Mouse (Mus musculus) hindbrain, postnatal 0 days (tissue): ENCODE data around the gene Ttc39b. TPM values are rescaled to one million over a fixed set of nuclear protein-coding genes. Genes with fewer than 3 reads are reported as not detected.

Experiments used
- ATAC-seq: fragments of 200-750 bp; cut with Nextera tagmentation; 2 replicates; pipeline ENCODE4 v1.8.0; 2017; ENCODE audit warnings: mild to moderate bottlenecking, moderate TSS enrichment, moderate library complexity
- DNase-seq: peaks from one replicate; pipeline ENCODE4 v3.0.0-alpha.2; 2015; ENCODE audit warnings: low spot score
- H3K27ac ChIP-seq: fragments of 300-500 bp; sonication (generic); 2 replicates; pipeline ENCODE4 v1.5.1; 2014; ENCODE audit warnings: mild to moderate bottlenecking
- H3K27me3 ChIP-seq: fragments of 300-500 bp; sonication (generic); 2 replicates; pipeline ENCODE4 v1.6.1; 2014; ENCODE audit warnings: low read length, mixed read lengths; ENCODE audit not compliant: insufficient read depth
- H3K36me3 ChIP-seq: fragments of 300-500 bp; sonication (generic); 2 replicates; pipeline ENCODE4 v1.6.1; 2014; ENCODE audit warnings: low read length, mixed read lengths; ENCODE audit not compliant: insufficient read depth
- H3K4me1 ChIP-seq: fragments of 300-500 bp; sonication (generic); 2 replicates; pipeline ENCODE4 v1.6.1; 2014; ENCODE audit warnings: antibody characterized with exemption, low read length, mixed read lengths; ENCODE audit not compliant: insufficient read depth
- H3K4me2 ChIP-seq: fragments of 300-500 bp; sonication (generic); 2 replicates; pipeline ENCODE4 v1.6.1; 2014; ENCODE audit warnings: low read depth, mild to moderate bottlenecking, low read length, moderate library complexity, mixed read lengths
- H3K4me3 ChIP-seq: fragments of 300-500 bp; sonication (generic); 2 replicates; pipeline ENCODE4 v1.5.1; 2014; ENCODE audit warnings: low read length
- H3K9ac ChIP-seq: fragments of 300-500 bp; sonication (generic); replicated peaks from 2 replicates; pipeline ENCODE4 v1.6.1; 2014; ENCODE audit warnings: mild to moderate bottlenecking, low read length, moderate library complexity, mixed read lengths
- H3K9me3 ChIP-seq: fragments of 300-500 bp; sonication (generic); 2 replicates; pipeline ENCODE4 v1.6.1; 2016; ENCODE audit warnings: low read length, mixed read lengths
- CTCF ChIP-seq: IDR thresholded peaks from 2 replicates; pipeline ENCODE4 v1.5.1; 2016; ENCODE audit warnings: antibody characterized with exemption, control low read depth, low read depth
- WGBS: fragments of 180-500 bp; shearing (Covaris S2); extraction: QIAGEN DNeasy Blood & Tissue Kit; methylation state at CpG from one replicate; pipeline ENCODE4 v1.1.7; 2014; 5-methylcytosine and 5-hydroxymethylcytosine counted together
- polyA plus RNA-seq: library from polyadenylated mRNA; unstranded; fragments of >200 nt; fragmentation: Nextera tagmentation; extraction: Ambion mirVana; gene quantifications from 2 replicates; pipeline ENCODE4 v1.2.1, GENCODE M21; 2015
- total RNA-seq: library from RNA; depleted of rRNA; stranded (reverse); fragments of >200 nt; gene quantifications from 2 replicates; pipeline ENCODE4 v1.2.3, GENCODE M21; 2014

Ttc39b gene
- total and polyA plus RNA-seq, 2 experiments from 2014 or later, result 8.6 to 16.0 TPM

GRCm38 (mm10) chr4:83234739-83235138 lies 89.3 kb downstream of the Ttc39b start:
- Histone ChIP-seq H3K9ac (no peak overlapping the region), H3K36me3 (peaks cover 3% of the 10 kb centered on the region; the same call in 1 of the 2 replicates), H3K4me3 (no peak overlapping the region), H3K9me3 (no peaks in the 10 kb centered on the region), H3K27ac (no peak overlapping the region), H3K4me2 (no peak overlapping the region), H3K27me3 (no peaks in the 10 kb centered on the region), H3K4me1 (no peaks in the 10 kb centered on the region)
- 69% methylated on average over 11 of the region's 11 CpGs for WGBS
- ATAC-seq (no peak), DNase-seq (no peak)
- no peak for TF ChIP-seq CTCF

GRCm38 (mm10) chr4:83234132-83234531 lies 89.9 kb downstream of the Ttc39b start:
- Histone ChIP-seq H3K36me3 (peaks cover 4% of the 10 kb centered on the region; the same call in 1 of the 2 replicates), H3K27me3 (no peaks in the 10 kb centered on the region), H3K27ac (no peak overlapping the region), H3K9ac (no peak overlapping the region), H3K4me3 (no peak overlapping the region), H3K4me2 (no peak overlapping the region), H3K4me1 (no peaks in the 10 kb centered on the region), H3K9me3 (no peaks in the 10 kb centered on the region)
- ATAC-seq (no peak), DNase-seq (no peak)
- 92% methylated on average over 7 of the region's 7 CpGs for WGBS
- no peak for TF ChIP-seq CTCF

- Histone ChIP-seq H3K4me1 (no peaks in the 10 kb centered on the region), H3K27me3 (no peaks in the 10 kb centered on the region), H3K27ac (peak overlapping the region; percentile 5; the same call in 1 of the 2 replicates), H3K4me2 (peak overlapping the region; percentile 20; the same call in 1 of the 2 replicates), H3K9me3 (no peaks in the 10 kb centered on the region), H3K9ac (no peak overlapping the region), H3K4me3 (no peak overlapping the region), H3K36me3 (peaks cover 6% of the 10 kb centered on the region; the same call in 1 of the 2 replicates)
- TF ChIP-seq CTCF, result no peak
- peak; percentile 76 for DNase-seq
- ATAC-seq, result peak; percentile 75
- 54% methylated on average over 22 of the region's 22 CpGs for WGBS
Measured at GRCm38 (mm10) chr4:83233181-83234123, 90.6 kb downstream of the Ttc39b start.

GRCm38 (mm10) chr4:83232315-83232880 lies 91.7 kb downstream of the Ttc39b start:
- Histone ChIP-seq H3K9ac (no peak overlapping the region), H3K27ac (peak overlapping the region; percentile 32; the same call in 1 of the 2 replicates), H3K4me1 (no peaks in the 10 kb centered on the region), H3K9me3 (no peaks in the 10 kb centered on the region), H3K4me3 (no peak overlapping the region), H3K36me3 (peaks cover 6% of the 10 kb centered on the region; the same call in 1 of the 2 replicates), H3K27me3 (no peaks in the 10 kb centered on the region), H3K4me2 (no peak overlapping the region)
- ATAC-seq (no peak), DNase-seq (no peak)
- WGBS, result 74% methylated on average over 9 of the region's 9 CpGs
- TF ChIP-seq CTCF, result no peak

GRCm38 (mm10) chr4:83228664-83229283 lies 95.3 kb downstream of the Ttc39b start:
- 83% methylated on average over 9 of the region's 9 CpGs for WGBS
- no peaks in the 10 kb centered on the region for H3K4me1 ChIP-seq
- H3K9ac ChIP-seq, result no peak overlapping the region
- no peak for ATAC-seq
- H3K36me3 ChIP-seq, result 0 out of 2 replicates have a peak, but pooled peaks cover 3% of the 10 kb centered on the region
- H3K9me3 ChIP-seq, result no peaks in the 10 kb centered on the region
- DNase-seq, result no peak
- no peaks in the 10 kb centered on the region for H3K27me3 ChIP-seq
- no peak for TF ChIP-seq CTCF
- no peak overlapping the region for H3K27ac ChIP-seq
- no peak overlapping the region for H3K4me2 ChIP-seq
- H3K4me3 ChIP-seq, result no peak overlapping the region

GRCm38 (mm10) chr4:83228073-83228472 lies 96.0 kb downstream of the Ttc39b start:
- Histone ChIP-seq H3K9me3 (no peaks in the 10 kb centered on the region), H3K27me3 (no peaks in the 10 kb centered on the region), H3K4me3 (no peak overlapping the region), H3K4me2 (no peak overlapping the region), H3K9ac (no peak overlapping the region), H3K4me1 (no peaks in the 10 kb centered on the region), H3K27ac (no peak overlapping the region), H3K36me3 (0 out of 2 replicates have a peak, but pooled peaks cover 3% of the 10 kb centered on the region)
- no peak for TF ChIP-seq CTCF
- ATAC-seq (0 out of 2 replicates have a peak, but pooled peaks have one; percentile 30), DNase-seq (no peak)
- WGBS, result 68% methylated on average over 10 of the region's 10 CpGs
